Mouse (Mus musculus) ES-E14 (cell line): Measurements from ENCODE around the gene Wnt10b. TPM values are rescaled to one million over a fixed set of nuclear protein-coding genes. Genes with fewer than 3 reads are reported as not detected.

Experiments used
- DNase-seq: peaks from one replicate; pipeline ENCODE4 v3.0.0-alpha.2; 2013; ENCODE audit warnings: low read depth, low spot score
- H3K27ac ChIP-seq: 2 replicates; pipeline ENCODE4 v1.5.1; 2012; ENCODE audit warnings: low read depth, mild to moderate bottlenecking, low read length, moderate library complexity, mixed read lengths; ENCODE audit not compliant: poor library complexity, insufficient read depth, severe bottlenecking
- H3K36me3 ChIP-seq: 2 replicates; pipeline ENCODE4 v1.6.1; 2012; ENCODE audit warnings: mild to moderate bottlenecking, low read length, moderate library complexity, mixed read lengths; ENCODE audit not compliant: control insufficient read depth, poor library complexity, insufficient read depth, severe bottlenecking
- H3K4me1 ChIP-seq, 2 experiments: fragments of 150-350 bp in 1 of 2; sonication (generic) in 1 of 2; 2 replicates each; pipeline ENCODE4 v1.6.1; 2012; ENCODE audit warnings: low read length in 2 of 2, mild to moderate bottlenecking in 1 of 2, mixed read lengths in 1 of 2; ENCODE audit not compliant: control insufficient read depth in 2 of 2, insufficient read depth in 2 of 2, poor library complexity in 1 of 2
- H3K4me3 ChIP-seq, 2 experiments: fragments of 150-350 bp in 1 of 2; sonication (generic) in 1 of 2; 2 replicates each; pipeline ENCODE4 v1.5.1; 2012; ENCODE audit warnings: low read length in 2 of 2, low read depth in 1 of 2, mild to moderate bottlenecking in 1 of 2, mixed read lengths in 1 of 2; ENCODE audit not compliant: insufficient read depth in 1 of 2, poor library complexity in 1 of 2, severe bottlenecking in 1 of 2
- H3K9ac ChIP-seq: 2 replicates; pipeline ENCODE4 v1.6.1; 2012; ENCODE audit warnings: low read depth, mild to moderate bottlenecking, low read length, mixed read lengths; ENCODE audit not compliant: poor library complexity, insufficient read depth, severe bottlenecking
- H3K9me3 ChIP-seq: fragments of 150-350 bp; sonication (generic); 2 replicates; pipeline ENCODE4 v1.6.1; 2012; ENCODE audit warnings: low read depth, mild to moderate bottlenecking, low read length; ENCODE audit not compliant: control insufficient read depth, insufficient read depth
- CHD2 ChIP-seq: IDR thresholded peaks from 2 replicates; pipeline ENCODE4 v1.6.1; 2014; ENCODE audit warnings: mild to moderate bottlenecking, low read depth, low read length, inconsistent platforms
- HCFC1 ChIP-seq: IDR thresholded peaks from 2 replicates; pipeline ENCODE4 v1.6.1; 2012; ENCODE audit warnings: low read length, inconsistent platforms, borderline replicate concordance; ENCODE audit not compliant: insufficient read depth
- MAFK ChIP-seq: IDR thresholded peaks from 2 replicates; pipeline ENCODE4 v1.6.1; 2014; ENCODE audit warnings: mild to moderate bottlenecking, low read depth, low read length, inconsistent platforms; ENCODE audit not compliant: insufficient read depth
- ZC3H11A ChIP-seq: IDR thresholded peaks from 2 replicates; pipeline ENCODE4 v1.6.1; 2012; ENCODE audit warnings: low read depth, mild to moderate bottlenecking, inconsistent platforms, low read length, borderline replicate concordance
- ZNF384 ChIP-seq: IDR thresholded peaks from 2 replicates; pipeline ENCODE4 v1.6.1; 2012; ENCODE audit warnings: low read depth, low read length, inconsistent platforms
- in situ Hi-C, 2 experiments: fragments of 600-800 bp; cut with MboI; formaldehyde crosslinking; loops; one replicate each; pipeline ENCODE4 v1.15.1; 2025; ENCODE audit warnings: low sequenced_read_pairs in 2 of 2, inconsistent platforms in 1 of 2; ENCODE audit not compliant: unreplicated experiment in 2 of 2
- total RNA-seq: library from RNA; depleted of rRNA; stranded (reverse); fragments of 300-350 nt; gene quantifications from 2 replicates; pipeline ENCODE4 v1.2.3, GENCODE M21; 2012

Gene Wnt10b
- total RNA-seq, 1 experiment, result 1.3 TPM

DNA sequence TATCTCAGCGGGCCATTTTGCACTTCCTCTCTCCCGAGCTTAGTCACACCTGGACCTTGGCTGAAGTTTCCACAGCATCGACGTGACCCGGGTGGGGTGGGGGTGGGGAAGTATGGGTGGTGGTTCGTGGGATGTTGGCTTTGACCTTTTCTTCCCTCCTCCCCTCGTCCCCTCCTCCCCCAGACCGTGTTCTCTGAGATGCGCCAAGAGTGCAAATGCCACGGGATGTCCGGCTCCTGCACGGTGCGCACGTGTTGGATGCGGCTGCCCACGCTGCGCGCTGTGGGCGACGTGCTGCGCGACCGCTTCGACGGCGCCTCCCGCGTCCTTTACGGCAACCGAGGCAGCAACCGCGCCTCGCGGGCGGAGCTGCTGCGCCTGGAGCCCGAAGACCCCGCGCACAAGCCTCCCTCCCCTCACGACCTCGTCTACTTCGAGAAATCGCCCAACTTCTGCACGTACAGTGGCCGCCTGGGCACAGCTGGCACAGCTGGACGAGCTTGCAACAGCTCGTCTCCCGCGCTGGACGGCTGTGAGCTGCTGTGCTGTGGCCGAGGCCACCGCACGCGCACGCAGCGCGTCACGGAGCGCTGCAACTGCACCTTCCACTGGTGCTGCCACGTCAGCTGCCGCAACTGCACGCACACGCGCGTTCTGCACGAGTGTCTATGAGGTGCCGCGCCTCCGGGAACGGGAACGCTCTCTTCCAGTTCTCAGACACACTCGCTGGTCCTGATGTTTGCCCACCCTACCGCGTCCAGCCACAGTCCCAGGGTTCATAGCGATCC, 14.5 kb upstream of the Wnt10b start:
- Histone ChIP-seq H3K4me3 (peak overlapping the region; percentile 11 to 61; a peak in 3 of 4 replicates), H3K9ac (no peak overlapping the region; the same call in 1 of the 2 replicates), H3K36me3 (no peaks in the 10 kb centered on the region), H3K27ac (no peak overlapping the region), H3K9me3 (no peaks in the 10 kb centered on the region), H3K4me1 (peaks cover 0 to 26% of the 10 kb centered on the region in 2 experiments; a peak in 1 of 4 replicates)
- TF ChIP-seq CHD2 (no peak), MAFK (no peak), ZNF384 (no peak), ZC3H11A (no peak), HCFC1 (no peak)
- DNase-seq, result no peak
- in situ Hi-C loops, result loop anchor here in 1 of 2 experiments (25.0 kb wide), 1 partner anchor 295 kb away; the partner anchor contains the start of genes C1ql4 and Dnajc22

DNA sequence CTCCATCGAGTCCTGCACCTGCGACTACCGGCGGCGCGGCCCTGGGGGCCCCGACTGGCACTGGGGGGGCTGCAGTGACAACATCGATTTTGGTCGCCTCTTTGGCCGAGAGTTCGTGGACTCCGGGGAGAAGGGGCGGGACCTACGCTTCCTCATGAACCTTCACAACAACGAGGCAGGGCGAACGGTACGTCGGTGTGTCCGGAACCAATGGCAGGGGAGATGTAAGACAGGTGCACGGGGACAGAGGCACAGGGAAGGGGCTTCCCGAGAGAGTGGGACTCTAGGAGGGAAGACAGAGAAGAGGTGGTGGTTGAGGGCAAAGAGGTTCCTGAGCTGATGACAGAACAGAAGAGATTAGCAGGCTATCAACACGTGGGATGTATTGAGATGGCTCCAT, 13.8 kb upstream of the Wnt10b start:
- no peak for DNase-seq
- Histone ChIP-seq H3K4me3 (peak overlapping the region in 1 of 2 experiments; percentile 8; a peak in 1 of 4 replicates), H3K36me3 (no peaks in the 10 kb centered on the region), H3K9me3 (no peaks in the 10 kb centered on the region), H3K27ac (no peak overlapping the region), H3K4me1 (peaks cover 0 to 26% of the 10 kb centered on the region in 2 experiments; a peak in 1 of 4 replicates), H3K9ac (no peak overlapping the region)
- in situ Hi-C loops, result loop anchor here in 1 of 2 experiments (25.0 kb wide), 1 partner anchor 296 kb away; the partner anchor contains the start of genes C1ql4 and Dnajc22
- TF ChIP-seq ZNF384 (no peak), ZC3H11A (no peak), MAFK (no peak), HCFC1 (no peak), CHD2 (no peak)

DNA sequence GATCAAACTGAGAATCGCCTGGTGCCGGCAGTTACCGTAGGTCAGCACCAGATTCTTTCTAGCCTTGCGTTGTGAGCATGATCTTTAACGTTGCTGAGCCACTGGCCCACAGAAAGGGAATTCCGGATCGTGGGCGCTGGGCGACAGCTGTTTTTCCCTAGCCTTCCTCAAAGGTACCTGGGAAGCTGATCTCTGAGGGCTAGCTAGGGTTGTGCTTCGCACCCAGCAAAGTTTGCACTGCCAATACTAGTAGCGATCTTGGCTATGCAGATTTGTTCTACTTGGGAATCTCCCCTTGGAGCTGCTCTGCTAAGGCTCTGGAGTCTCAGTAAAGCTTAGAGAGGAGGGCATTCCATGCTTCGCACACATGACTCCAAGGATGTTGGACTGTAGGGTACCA, 13.3 kb upstream of the Wnt10b start:
- Histone ChIP-seq H3K9ac (no peak overlapping the region), H3K4me3 (peak overlapping the region in 1 of 2 experiments; percentile 8; a peak in 1 of 4 replicates), H3K4me1 (peaks cover 0 to 26% of the 10 kb centered on the region in 2 experiments; a peak in 1 of 4 replicates), H3K9me3 (no peaks in the 10 kb centered on the region), H3K36me3 (no peaks in the 10 kb centered on the region), H3K27ac (no peak overlapping the region)
- no peak for TF ChIP-seq CHD2
- no peak for TF ChIP-seq ZC3H11A
- no peak for TF ChIP-seq HCFC1
- no peak for TF ChIP-seq ZNF384
- no peak for TF ChIP-seq MAFK
- DNase-seq, result no peak
- in situ Hi-C loops, result loop anchor here in 1 of 2 experiments (25.0 kb wide), 1 partner anchor 296 kb away; the partner anchor contains the start of genes C1ql4 and Dnajc22

DNA sequence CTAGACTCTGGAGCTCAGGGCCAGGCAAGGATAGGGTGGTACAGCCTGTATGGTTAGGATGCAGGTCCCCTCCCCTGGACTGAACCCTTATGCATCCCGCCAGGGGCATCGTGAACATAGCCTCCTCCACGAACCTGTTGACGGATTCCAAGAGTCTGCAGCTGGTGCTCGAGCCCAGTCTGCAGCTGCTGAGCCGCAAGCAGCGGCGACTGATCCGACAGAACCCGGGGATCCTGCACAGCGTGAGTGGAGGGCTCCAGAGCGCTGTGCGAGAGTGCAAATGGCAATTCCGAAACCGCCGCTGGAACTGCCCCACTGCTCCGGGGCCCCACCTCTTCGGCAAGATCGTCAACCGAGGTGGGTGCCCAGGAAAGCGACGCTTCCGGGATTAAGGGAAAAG, 12.8 kb upstream of the Wnt10b start:
- Histone ChIP-seq H3K9ac (no peak overlapping the region), H3K9me3 (no peaks in the 10 kb centered on the region), H3K36me3 (no peaks in the 10 kb centered on the region), H3K4me1 (peaks cover 0 to 26% of the 10 kb centered on the region in 2 experiments; a peak in 1 of 4 replicates), H3K27ac (no peak overlapping the region), H3K4me3 (no peak overlapping the region; a peak in 1 of 4 replicates)
- in situ Hi-C loops, result loop anchor here in 1 of 2 experiments (25.0 kb wide), 1 partner anchor 297 kb away; the partner anchor contains the start of genes C1ql4 and Dnajc22
- TF ChIP-seq MAFK (no peak), ZNF384 (no peak), ZC3H11A (no peak), CHD2 (no peak), HCFC1 (no peak)
- no peak for DNase-seq
